Comparison of ENCODE assay signal across 8 mouse cellular contexts in genomic region chr4:149425801-149426292, GRCm38 (mm10). TPM values are rescaled to one million over a fixed set of nuclear protein-coding genes. Genes with fewer than 3 reads are reported as not detected.
DNase-seq lines count a peak whose midpoint lies in the region; ATAC-seq and TF ChIP-seq lines count a peak whose summit lies in the region.

No protein-coding gene starts in this region.

- no peak for DNase-seq in heart, adult 9 months (ENCODE audit: low spot score in 2 of 2)
- DNase-seq in cerebellum, adult 8-10 months: peak; percentile 51
- DNase-seq in limb, embryonic 10.5 days (ENCODE audit: low spot score): no peak
- DNase-seq in urinary bladder, postnatal 10 days (ENCODE audit: low spot score): no peak

- ATAC-seq in heart, embryonic 13.5 days (ENCODE audit: extremely low read depth, insufficient number of reproducible peaks, low FRiP score, low TSS enrichment): peak; percentile 64
- ATAC-seq in heart, embryonic 15.5 days (replicated peaks; ENCODE audit: insufficient number of reproducible peaks, insufficient read depth, low FRiP score, low read depth): peak; percentile 65
- ATAC-seq in midbrain, embryonic 12.5 days (ENCODE audit: low FRiP score, low read depth): peak; percentile 76

- TF ChIP-seq CTCF in E14TG2a.4 (conservative IDR thresholded peaks at IDR 0.05; ENCODE audit: low read length): no peak

- H3K27me3 ChIP-seq in heart, embryonic 13.5 days (replicated peaks): no peaks in the 10 kb centered on the region
- no peaks in the 10 kb centered on the region for H3K27me3 ChIP-seq in E14TG2a.4 (ENCODE audit: insufficient read depth, low read length)
- H3K27me3 ChIP-seq in heart, embryonic 15.5 days: no peaks in the 10 kb centered on the region
- H3K27me3 ChIP-seq in limb, embryonic 10.5 days (ENCODE audit: low read depth, poor library complexity, severe bottlenecking): no peaks in the 10 kb centered on the region
- H3K27me3 ChIP-seq in midbrain, embryonic 12.5 days: no peaks in the 10 kb centered on the region

- no peaks in the 10 kb centered on the region for H3K9me3 ChIP-seq in heart, embryonic 13.5 days
- peaks cover 10% of the 10 kb centered on the region for H3K9me3 ChIP-seq in E14TG2a.4 (ENCODE audit: low read length)
- no peaks in the 10 kb centered on the region for H3K9me3 ChIP-seq in heart, embryonic 15.5 days (replicated peaks)
- no peaks in the 10 kb centered on the region for H3K9me3 ChIP-seq in limb, embryonic 10.5 days (replicated peaks)
- no peaks in the 10 kb centered on the region for H3K9me3 ChIP-seq in midbrain, embryonic 12.5 days

- peak overlapping the region; percentile 98 for H3K9ac ChIP-seq in heart, embryonic 13.5 days
- peak overlapping the region; percentile 97 for H3K9ac ChIP-seq in heart, embryonic 15.5 days
- peak overlapping the region; percentile 85 for H3K9ac ChIP-seq in midbrain, embryonic 12.5 days (replicated peaks)

- peaks cover 34% of the 10 kb centered on the region for H3K4me1 ChIP-seq in heart, embryonic 13.5 days
- H3K4me1 ChIP-seq in E14TG2a.4 (replicated peaks; ENCODE audit: low read depth, low read length): peaks cover 45% of the 10 kb centered on the region
- H3K4me1 ChIP-seq in heart, embryonic 15.5 days (replicated peaks): peaks cover 26% of the 10 kb centered on the region
- peaks cover 17% of the 10 kb centered on the region; the same call in 1 of the 2 replicates for H3K4me1 ChIP-seq in limb, embryonic 10.5 days
- peaks cover 22% of the 10 kb centered on the region for H3K4me1 ChIP-seq in midbrain, embryonic 12.5 days

- peak overlapping the region; percentile 91 for H3K4me2 ChIP-seq in heart, embryonic 13.5 days
- peak overlapping the region; percentile 84 for H3K4me2 ChIP-seq in heart, embryonic 15.5 days
- peak overlapping the region; percentile 76 for H3K4me2 ChIP-seq in midbrain, embryonic 12.5 days (replicated peaks)

- H3K27ac ChIP-seq in heart, embryonic 13.5 days (replicated peaks): peak overlapping the region; percentile 99
- H3K27ac ChIP-seq in heart, embryonic 15.5 days: peak overlapping the region; percentile 100
- peak overlapping the region; percentile 93 for H3K27ac ChIP-seq in limb, embryonic 10.5 days
- peak overlapping the region; percentile 99 for H3K27ac ChIP-seq in midbrain, embryonic 12.5 days (replicated peaks)

- H3K4me3 ChIP-seq in heart, embryonic 13.5 days: peak overlapping the region; percentile 94
- H3K4me3 ChIP-seq in E14TG2a.4 (replicated peaks; ENCODE audit: low read length): peak overlapping the region; percentile 97
- peak overlapping the region; percentile 99 for H3K4me3 ChIP-seq in heart, embryonic 15.5 days
- peak overlapping the region; percentile 97 for H3K4me3 ChIP-seq in limb, embryonic 10.5 days
- H3K4me3 ChIP-seq in midbrain, embryonic 12.5 days: peak overlapping the region; percentile 84

- H3K36me3 ChIP-seq in heart, embryonic 13.5 days: peaks cover 4% of the 10 kb centered on the region; the same call in 1 of the 2 replicates
- peaks cover 13% of the 10 kb centered on the region for H3K36me3 ChIP-seq in E14TG2a.4 (ENCODE audit: insufficient read depth, low read length)
- H3K36me3 ChIP-seq in heart, embryonic 15.5 days: no peaks in the 10 kb centered on the region
- H3K36me3 ChIP-seq in limb, embryonic 10.5 days: peaks cover 14% of the 10 kb centered on the region
- no peaks in the 10 kb centered on the region for H3K36me3 ChIP-seq in midbrain, embryonic 12.5 days

- WGBS in heart, embryonic 13.5 days: under 1% methylated on average over 35 of the region's 35 CpGs
- WGBS in heart, embryonic 15.5 days: under 1% methylated on average over 35 of the region's 35 CpGs
- WGBS in limb, embryonic 10.5 days: under 1% methylated on average over 35 of the region's 35 CpGs
- 1% methylated on average over 35 of the region's 35 CpGs for WGBS in midbrain, embryonic 12.5 days

RNA-seq across cellular contexts. Expression of gene Ube4b, which starts 0.7 kb away (rescaled TPM):
- polyA plus RNA-seq in heart, embryonic 13.5 days (2015; fragmentation: Nextera tagmentation; extraction: Ambion mirVana): 29.9 and 32.3 TPM in 2 replicates
- polyA plus RNA-seq in heart, embryonic 15.5 days (2015; fragmentation: Nextera tagmentation; extraction: Ambion mirVana): 27.2 and 35.6 TPM in 2 replicates
- 72.2 and 76.4 TPM in 2 replicates for polyA plus RNA-seq in limb, embryonic 10.5 days (2016; fragmentation: Nextera tagmentation; extraction: Ambion mirVana)
- polyA plus RNA-seq in midbrain, embryonic 12.5 days (2016; fragmentation: Nextera tagmentation; extraction: Ambion mirVana): 78.2 and 81.7 TPM in 2 replicates

RNA-seq across cellular contexts. Expression of gene Rbp7, which starts 28.9 kb away (rescaled TPM):
- 3.6 and 3.9 TPM in 2 replicates for polyA plus RNA-seq in heart, embryonic 13.5 days (2015; fragmentation: Nextera tagmentation; extraction: Ambion mirVana)
- 7.8 and 13.6 TPM in 2 replicates for polyA plus RNA-seq in heart, embryonic 15.5 days (2015; fragmentation: Nextera tagmentation; extraction: Ambion mirVana)
- not detected in 2 replicates for polyA plus RNA-seq in limb, embryonic 10.5 days (2016; fragmentation: Nextera tagmentation; extraction: Ambion mirVana)
- polyA plus RNA-seq in midbrain, embryonic 12.5 days (2016; fragmentation: Nextera tagmentation; extraction: Ambion mirVana): not detected in 2 replicates

RNA-seq across cellular contexts. Expression of gene Tmem274, which starts 51.3 kb away (rescaled TPM):
- polyA plus RNA-seq in heart, embryonic 13.5 days (2015; fragmentation: Nextera tagmentation; extraction: Ambion mirVana): 0.51 TPM in 1 of 2 replicates, not detected in the other
- 0.35 and 0.48 TPM in 2 replicates for polyA plus RNA-seq in heart, embryonic 15.5 days (2015; fragmentation: Nextera tagmentation; extraction: Ambion mirVana)
- 0.26 and 0.83 TPM in 2 replicates for polyA plus RNA-seq in limb, embryonic 10.5 days (2016; fragmentation: Nextera tagmentation; extraction: Ambion mirVana)
- polyA plus RNA-seq in midbrain, embryonic 12.5 days (2016; fragmentation: Nextera tagmentation; extraction: Ambion mirVana): 0.31 and 0.41 TPM in 2 replicates

RNA-seq across cellular contexts. Expression of gene Nmnat1, which starts 59.2 kb away (rescaled TPM):
- 11.1 and 11.9 TPM in 2 replicates for polyA plus RNA-seq in heart, embryonic 13.5 days (2015; fragmentation: Nextera tagmentation; extraction: Ambion mirVana)
- polyA plus RNA-seq in heart, embryonic 15.5 days (2015; fragmentation: Nextera tagmentation; extraction: Ambion mirVana): 11.5 and 12.7 TPM in 2 replicates
- 16.1 and 16.8 TPM in 2 replicates for polyA plus RNA-seq in limb, embryonic 10.5 days (2016; fragmentation: Nextera tagmentation; extraction: Ambion mirVana)
- polyA plus RNA-seq in midbrain, embryonic 12.5 days (2016; fragmentation: Nextera tagmentation; extraction: Ambion mirVana): 13.9 and 14.7 TPM in 2 replicates

RNA-seq across cellular contexts. Expression of gene Lzic, which starts 59.2 kb away (rescaled TPM):
- 28.5 and 34.6 TPM in 2 replicates for polyA plus RNA-seq in heart, embryonic 13.5 days (2015; fragmentation: Nextera tagmentation; extraction: Ambion mirVana)
- polyA plus RNA-seq in heart, embryonic 15.5 days (2015; fragmentation: Nextera tagmentation; extraction: Ambion mirVana): 29.8 and 30.6 TPM in 2 replicates
- 55.1 and 55.4 TPM in 2 replicates for polyA plus RNA-seq in limb, embryonic 10.5 days (2016; fragmentation: Nextera tagmentation; extraction: Ambion mirVana)
- polyA plus RNA-seq in midbrain, embryonic 12.5 days (2016; fragmentation: Nextera tagmentation; extraction: Ambion mirVana): 48.4 and 55.2 TPM in 2 replicates
